Mouse (Mus musculus) frontal cortex, adult (tissue): ENCODE data around the gene Coa7.

ENCODE experiments used
- ATAC-seq: cut with Nextera tagmentation; 2 replicates; pipeline ENCODE4 v1.9.2; 2017; ENCODE audit warnings: mild to moderate bottlenecking, moderate library complexity, mixed read lengths; ENCODE audit not compliant: low TSS enrichment

The Coa7 gene

DNA sequence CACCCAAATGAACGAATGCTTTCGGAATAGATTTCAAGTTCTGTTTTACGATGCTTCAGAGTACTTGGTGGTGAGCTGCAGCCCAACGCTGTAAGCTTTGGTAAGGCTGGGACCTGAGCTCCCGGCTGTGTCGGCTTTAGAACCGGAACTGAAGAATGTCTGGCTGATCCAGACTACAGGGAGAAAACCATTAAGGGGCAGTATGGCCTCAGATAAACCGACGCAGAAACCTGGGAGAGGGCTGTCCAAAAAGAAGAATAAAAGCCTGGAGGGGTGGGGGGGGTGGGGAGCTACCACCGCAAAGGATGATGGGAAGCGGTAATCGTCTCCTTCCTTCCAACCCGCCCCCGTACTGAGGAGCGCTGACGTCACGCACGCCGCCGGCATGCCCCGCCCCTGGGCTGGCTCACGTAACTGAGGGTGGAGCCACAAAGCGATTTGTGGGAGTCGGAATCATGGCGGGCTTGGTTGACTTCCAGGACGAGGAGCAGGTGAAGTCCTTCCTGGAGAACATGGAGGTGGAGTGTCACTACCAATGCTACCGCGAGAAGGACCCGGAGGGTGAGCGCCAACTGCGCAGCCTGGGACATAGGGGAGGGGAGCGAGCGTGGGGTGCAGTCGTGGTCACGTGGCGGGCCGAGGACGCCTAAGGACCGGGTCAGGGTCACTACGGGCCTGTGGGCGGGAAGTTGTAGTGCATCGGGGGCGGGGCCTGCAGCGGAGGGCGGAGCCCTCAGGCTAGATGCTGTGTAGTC lies at the start of gene Coa7:
TSS of gene Coa7 (plus strand) at position 411 of the 755 bp plus-strand sequence.
- peak; percentile 84 for ATAC-seq

DNA sequence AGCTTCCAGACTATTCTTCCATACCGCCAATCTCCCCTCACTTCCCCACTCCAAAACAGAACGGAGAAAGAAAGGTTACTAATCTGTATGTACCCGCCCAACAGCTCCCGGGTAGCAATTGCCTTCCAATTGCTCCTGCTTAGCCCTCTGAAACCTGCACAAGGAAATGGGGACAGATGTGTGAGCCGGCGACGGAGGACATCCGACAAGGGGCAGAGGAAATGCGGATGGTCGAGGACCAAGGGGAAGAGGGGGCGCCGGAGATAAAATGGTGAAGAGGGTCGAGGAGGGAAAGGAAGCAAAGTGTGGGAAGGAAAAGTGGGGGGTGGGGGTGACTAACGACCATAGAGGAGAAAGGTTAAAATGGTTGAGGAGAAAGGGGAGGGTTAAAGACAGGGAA lies 27.7 kb upstream of the Coa7 start:
- ATAC-seq: peak; percentile 10; the same call in 1 of the 2 replicates

DNA sequence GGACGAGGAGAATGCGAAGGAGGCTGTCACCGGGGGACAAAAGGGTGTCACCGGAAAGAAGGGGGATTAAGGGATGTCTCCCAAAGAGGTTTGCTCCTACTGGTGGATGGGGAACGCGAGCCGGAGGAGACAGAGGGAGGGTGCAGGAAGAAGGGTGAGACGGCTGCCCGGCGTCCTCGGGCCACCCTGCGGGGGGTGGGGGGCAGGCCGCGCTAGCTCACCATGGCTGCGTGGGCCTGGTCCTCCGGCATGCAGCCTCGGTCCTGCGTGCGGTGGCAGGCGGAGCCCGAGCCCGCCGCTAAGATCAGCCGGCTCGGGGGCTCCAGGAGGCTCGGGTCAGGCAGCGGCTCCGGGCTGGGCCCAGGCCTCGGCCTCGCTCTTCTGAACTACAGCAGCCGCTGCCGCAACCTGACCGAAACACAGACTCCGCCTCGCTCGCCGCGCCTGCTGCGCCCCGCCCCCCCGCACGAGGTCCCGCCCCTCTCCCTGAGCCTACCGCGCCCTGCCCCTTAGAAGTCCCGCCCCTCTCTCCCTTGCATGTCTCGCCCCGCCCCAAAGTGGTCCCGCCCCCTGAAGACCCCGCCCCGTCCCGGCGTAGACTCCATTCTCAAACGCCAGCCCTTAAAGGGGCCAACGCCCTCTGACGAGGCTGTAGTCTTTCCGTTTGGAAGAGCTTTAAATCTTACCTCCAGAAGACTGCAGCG lies 27.1 kb upstream of the Coa7 start, which contains the start of gene Zyg11b:
TSS of gene Zyg11b (minus strand) at position 427 of the 704 bp plus-strand sequence.
- ATAC-seq: peak; percentile 90

DNA sequence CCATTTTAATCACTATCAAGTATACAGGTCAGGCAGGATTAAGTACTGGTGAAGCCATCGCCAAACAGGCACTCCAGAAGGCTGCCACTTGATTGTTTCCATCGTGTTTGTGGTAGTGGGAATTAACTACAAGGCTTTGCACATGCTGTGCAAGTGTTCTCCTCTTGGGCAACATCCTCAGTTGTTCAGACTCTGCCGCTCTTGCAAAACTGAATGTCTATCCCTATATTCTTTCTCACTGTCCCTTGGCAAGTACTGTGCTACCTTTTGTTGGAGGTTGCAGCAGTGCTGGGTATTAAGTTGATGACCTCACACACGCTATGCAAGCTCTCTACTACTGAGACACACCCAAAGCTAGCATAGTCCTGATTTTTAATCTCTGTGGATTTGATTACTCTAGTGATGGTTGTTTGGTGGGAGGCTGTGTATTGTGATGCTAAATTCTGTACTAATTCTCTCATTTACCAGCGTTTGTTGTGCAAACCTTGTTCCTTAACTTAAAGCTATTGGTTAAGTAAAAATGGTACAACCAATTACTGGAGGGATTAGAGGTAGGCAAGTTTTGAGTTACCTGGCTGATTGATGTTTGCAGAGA lies 25.5 kb upstream of the Coa7 start:
- ATAC-seq: no peak

DNA sequence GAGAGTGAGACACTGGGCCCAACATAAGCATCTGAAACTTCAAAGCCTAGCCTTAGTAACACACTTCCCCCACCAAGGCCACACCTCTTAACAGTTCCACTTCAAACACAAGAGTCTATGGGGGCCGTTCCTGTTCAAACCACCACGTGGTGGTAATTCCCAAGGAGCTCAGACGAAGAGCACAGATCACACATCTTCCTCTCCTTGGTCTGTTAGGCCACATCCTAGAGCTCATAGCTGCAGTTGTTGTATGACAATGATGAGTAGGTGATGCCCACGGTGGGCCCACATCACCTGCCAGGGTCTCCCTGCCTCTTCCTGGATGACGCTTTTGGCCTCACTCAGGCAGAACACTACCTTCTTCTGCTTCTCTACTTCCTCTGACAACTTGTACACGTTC lies 17.2 kb upstream of the Coa7 start:
- ATAC-seq: no peak

DNA sequence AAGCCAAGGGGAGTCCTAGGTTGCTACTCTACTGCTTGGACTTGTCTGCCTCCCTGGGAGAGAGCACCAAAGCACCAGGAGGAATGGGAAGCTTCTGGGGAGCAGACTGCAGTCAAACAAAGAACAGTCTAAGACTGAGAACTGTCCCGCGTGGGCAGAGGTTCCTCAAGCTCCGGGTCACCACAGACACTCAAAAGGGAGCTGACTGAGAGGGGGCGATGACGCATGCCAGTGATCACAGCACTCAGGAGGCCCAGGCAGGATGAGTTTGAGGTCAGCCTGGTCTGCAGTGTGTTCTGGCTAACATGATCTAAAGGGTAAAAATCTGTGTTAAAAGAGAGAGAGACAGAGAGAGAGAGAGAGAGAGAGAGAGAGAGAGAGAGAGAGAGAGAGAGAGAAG lies 13.9 kb upstream of the Coa7 start:
- ATAC-seq: no peak

DNA sequence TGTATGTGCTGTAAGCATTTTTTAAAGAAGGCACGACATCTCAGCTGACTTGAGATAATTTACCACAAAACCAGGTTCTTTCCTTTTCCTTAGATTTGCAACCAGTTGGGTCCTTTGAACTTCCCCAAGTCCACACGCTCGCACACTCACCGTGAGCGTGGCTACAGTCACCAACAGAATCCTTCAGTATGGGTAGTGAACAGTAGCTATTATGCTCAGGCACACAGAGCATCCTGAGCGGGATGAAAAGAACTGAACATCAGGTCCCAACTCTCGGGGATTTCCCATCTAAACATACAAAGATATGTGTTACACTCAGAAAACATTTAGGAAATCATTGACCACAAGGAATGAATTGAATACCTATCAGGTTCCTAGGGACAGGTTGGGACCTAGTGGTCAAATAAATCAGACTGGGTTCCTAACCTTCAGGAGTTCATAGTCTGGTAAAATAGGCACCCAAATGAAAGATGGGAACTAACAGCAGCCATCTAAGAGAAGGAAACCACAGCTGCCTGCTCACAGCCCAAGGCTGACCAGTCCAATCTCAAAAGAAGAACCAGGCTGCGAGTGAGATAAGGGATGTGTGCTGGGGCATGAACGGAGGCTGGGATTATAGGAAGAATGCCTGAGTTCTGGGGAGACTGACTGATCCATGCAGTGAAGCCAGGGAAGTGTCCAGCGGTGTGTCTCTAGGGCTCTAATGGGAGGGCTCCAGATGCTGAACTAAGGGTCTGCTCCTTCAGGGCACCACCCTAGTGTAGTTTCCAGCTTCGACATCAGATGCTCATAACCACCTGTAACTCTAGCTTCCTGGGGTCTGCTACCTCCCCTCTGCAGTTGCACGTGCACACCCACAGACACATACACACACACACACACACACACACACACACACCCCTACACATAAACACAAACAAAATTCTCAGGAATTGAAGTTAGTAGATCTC lies 10.0 kb upstream of the Coa7 start:
- ATAC-seq: no peak

DNA sequence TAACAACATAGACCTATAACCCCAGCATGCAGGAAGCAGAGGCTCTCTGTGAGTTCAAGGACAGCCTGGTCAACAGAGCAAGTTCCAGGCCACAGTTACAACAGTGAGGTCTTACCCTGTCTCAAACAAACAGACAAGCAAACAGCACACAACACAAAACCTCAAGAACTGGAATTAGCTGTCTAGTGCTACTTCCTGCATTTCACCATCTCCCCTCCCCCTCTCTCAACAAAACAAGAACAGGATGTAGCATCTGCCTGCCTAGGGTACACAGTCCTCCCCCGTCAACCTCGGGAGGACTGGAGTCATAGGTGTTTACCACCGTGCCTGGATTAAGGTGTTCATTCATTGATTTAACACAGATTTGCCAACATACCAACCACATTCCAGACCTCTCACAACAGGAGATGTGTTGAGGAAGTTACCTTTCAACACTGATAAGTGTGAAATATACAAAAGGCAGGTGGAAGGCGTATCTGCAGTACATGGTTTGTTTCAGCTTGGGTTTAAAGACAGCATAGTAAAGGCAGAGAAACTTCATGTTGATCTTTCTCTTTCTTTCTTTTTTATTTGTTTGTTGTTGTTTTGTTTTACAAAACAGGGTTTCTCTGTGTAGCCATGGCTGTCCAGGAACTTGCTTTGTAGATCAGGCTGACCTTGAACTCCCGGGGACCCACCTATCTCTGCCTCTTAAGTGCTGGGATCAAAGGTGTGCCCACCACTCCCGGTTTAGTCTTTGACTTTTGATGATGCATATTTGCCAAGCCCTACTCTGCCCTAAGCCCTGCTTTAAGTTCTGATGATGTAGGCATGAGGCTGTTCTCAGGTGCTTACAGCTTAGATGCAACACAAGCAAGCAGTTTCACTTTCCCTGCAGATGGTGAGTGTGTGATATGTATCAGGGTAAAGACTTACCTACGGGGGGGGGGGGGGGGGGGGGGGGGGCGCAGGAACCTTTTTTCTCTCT lies 9.0 kb upstream of the Coa7 start:
- no peak for ATAC-seq

DNA sequence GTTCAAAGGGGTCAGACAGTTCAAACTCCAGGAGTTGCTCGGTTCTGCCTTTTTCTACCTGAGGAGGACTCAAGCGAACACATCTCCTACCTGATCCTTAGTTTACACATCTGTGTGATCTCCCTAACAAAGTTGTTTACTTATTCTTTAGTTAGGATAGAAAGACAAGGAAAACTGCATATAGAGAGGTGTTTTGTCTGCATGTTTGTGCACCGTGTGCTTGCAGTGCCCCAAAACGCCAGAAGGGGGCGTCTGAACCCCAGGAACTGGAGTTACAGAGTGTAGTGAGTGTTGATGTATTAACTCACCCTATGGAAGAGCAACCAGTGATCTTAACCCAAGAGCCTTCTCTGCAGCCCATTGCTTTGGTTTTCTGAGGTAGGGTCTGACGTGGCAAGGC lies 8.2 kb upstream of the Coa7 start:
- no peak for ATAC-seq

DNA sequence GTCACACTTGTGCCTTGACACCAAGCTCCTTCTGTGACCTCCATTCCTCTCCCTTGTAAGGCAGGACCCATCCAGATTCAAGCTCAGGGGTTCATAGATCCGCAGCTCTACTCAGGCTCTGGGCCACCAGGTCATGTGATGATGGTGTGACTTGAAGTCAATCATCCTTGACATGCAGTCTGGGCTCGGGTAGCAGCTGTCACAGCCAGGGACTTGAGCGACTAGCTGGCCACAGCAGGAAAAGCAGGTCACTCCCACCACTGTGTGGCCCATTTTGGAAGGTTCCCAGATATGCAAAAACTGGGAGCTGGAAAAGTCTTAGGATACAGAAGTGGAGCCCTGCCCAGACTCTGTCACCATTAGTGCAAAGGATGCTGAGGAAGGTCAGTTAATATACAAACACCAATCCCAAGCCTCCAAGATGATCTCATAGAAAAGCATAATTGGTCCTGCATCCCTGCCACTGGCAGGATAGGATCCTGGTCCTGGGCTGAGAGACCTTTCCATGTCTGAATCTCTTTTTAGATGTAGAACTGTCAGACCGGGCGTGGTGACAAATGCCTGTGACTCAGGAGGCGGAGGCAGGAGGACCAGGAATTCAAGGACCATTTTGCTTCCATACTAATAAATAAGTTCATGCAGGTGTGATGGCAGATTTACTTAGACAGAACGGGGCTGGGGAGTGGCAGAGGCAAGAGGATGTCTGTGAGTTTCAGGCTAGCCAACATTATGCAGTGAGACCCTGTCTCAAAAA lies 7.1 kb upstream of the Coa7 start:
- ATAC-seq: no peak; the same call in 1 of the 2 replicates

DNA sequence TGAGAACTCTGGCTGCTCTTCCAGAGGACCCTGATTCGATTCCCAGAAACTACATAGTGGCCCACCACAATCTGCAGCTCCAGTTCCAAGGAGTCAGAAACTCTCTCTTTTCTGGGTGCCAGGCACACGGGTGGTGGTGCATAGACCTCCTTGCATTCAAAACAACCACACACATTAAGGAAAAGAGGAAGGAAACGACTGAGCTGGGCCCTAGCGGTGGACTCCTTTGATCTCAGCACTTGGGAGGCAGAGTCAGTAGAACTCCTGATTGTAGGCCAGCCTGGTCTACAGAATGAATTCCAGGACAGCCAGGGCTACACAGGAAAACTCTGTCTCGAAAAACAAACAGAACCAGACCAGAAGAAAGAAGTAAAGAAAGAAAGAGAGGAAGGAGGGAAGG lies 4.4 kb upstream of the Coa7 start:
- no peak for ATAC-seq

DNA sequence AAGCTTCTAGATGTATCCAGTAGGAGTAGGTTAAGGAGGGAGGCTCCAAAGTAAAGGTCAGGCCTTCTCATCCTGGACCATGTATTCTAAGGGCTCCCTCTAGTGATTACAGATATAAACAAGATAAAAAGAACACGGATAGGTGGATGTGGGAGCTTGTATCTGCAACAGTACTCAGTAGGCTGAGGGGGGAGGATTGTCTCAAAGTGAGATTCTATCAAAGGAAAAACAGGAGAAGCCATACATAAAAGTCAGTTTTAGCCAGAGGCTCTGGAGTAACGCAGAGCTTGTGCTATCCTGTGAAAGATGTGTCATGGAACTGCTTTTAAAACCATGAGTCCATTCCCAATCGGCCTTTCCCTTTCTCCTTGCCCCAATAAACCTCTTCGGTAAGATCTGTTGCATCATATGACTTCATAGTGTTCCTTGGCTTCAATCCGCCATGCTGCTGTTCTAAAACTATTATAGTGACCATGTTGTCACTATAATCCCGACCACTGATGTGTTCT lies 815 bp upstream of the Coa7 start:
- peak; percentile 78 for ATAC-seq

DNA sequence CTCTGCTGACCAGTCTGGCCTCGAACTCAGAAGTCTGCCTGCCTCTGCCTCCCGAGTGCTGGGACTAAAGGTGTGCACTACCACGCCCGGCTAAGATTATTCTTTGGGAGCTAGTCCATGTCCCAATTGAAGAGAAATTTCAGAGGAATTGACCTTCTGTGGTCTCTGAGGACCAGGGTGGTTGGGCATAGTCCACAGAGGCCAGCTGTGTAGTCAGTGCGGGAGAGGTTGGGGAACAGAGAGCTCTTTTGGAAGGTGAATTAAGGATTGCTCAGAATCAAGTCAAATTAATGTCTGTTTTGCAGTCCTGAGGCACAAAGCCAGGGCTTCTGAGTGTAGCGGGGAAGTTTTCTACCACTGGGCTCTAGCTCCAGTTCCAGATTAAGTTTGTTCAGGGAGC lies 1.9 kb downstream of the Coa7 start:
- ATAC-seq: no peak

DNA sequence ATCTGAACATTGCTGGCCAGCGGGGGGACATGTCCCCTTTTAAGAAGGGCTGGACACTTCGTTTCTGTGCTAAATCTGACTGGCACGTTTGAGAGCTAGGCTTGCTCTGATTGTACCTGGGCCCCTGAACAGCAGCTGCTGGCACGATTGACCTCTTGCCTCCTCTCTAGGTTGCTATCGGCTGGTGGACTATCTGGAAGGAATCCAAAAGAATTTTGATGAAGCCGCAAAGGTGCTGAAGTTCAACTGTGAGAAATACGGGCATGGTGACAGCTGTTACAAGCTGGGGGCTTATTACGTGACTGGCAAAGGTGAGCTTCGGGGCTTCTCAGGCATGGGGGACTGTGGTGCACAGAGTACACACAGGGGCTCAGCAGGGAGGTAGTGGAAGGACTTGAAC lies 4.1 kb downstream of the Coa7 start:
- no peak for ATAC-seq

DNA sequence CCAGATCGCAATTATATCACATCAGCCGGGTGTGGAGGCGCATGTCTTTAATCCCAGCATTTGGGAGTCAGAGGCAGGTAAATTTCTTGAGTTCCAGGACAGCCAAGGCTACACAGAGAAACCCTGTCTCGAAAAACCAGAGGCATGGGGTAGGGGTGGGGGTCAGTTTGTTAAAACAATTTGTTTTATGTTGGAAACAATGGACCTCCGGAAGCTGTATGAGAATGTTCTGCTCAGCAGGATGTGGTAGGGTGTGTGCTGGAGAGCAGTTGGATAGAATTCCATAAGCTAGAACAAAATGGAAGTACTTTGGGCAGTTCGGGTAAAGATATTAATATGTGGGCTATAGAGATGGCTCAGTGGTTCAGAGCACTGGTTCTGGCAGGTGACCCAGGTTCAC lies 7.5 kb downstream of the Coa7 start:
- no peak for ATAC-seq

DNA sequence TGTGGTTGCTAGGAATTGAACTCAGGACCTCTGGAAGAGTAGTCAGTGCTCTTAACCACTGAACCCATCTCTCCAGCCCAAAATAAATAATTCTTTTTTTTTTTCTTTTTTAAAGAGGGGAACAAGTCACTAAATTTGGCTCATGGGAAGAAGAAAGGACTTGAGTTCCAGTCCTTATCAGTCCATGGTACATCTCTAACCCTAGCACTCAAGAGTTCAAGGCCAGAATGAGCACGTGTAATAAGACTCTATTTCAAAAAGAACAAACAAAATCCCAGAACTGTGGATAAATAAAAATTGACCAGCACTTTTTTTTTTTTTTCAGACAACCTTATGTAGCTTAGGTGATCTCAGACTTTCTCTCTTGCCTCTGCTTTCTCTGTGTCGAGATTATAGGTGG lies 8.8 kb downstream of the Coa7 start:
- ATAC-seq: no peak

DNA sequence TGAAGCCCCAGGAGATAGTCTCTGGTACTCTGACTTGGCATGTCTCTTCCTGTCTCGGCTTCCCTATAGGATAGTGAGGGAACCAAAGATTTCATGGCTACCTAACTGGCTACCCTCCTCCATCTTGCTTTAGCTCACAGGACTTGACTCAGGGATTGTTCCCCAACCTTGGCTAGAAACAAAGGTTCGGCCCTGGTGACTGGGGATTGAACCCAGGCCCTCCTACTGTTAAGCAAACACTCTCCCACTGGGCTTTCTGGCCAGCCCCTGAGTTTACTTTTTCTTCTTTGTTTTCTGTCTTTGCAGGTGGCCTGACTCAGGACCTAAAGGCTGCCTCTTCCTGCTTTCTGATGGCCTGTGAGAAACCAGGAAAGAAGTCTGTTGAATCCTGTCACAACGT lies 9.9 kb downstream of the Coa7 start:
- no peak; the same call in 1 of the 2 replicates for ATAC-seq

DNA sequence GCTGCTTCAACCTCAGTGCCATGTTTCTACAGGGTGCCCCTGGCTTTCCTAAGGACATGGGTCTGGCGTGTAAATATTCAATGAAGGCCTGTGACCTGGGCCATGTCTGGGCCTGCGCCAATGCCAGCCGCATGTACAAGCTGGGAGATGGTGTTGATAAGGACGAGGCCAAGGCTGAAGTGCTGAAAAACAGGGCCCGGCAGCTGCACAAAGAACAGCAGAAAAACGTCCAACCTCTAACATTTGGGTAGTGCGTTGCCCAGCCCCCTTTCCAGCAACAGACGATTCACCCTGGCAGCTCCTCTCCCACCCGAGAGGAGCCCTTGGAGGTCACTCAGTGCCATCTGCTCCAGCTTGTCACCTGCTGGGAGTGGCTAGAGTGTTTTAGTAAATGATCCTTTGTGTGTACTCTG lies 10.4 kb downstream of the Coa7 start:
- no peak for ATAC-seq

DNA sequence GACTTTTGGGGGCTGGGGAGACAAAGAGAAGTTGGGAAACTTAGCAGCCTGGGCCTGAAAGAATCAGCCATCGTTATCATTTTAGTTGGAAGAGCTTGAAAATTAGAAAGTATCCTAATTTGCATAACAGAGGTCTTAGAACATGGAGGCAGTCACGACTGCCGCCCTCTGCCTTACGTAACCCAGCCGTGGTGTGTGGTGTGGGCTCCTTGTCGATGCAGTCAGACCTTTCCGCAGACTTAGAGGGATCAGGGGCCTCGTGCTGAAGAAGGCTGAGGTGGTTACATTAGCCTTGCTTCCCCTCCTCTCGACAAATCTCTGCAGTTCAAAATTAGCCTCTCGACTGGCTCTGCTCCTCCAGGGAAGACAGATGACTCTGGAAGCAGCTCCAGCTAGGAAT lies 10.9 kb downstream of the Coa7 start:
- ATAC-seq: peak; percentile 77

DNA sequence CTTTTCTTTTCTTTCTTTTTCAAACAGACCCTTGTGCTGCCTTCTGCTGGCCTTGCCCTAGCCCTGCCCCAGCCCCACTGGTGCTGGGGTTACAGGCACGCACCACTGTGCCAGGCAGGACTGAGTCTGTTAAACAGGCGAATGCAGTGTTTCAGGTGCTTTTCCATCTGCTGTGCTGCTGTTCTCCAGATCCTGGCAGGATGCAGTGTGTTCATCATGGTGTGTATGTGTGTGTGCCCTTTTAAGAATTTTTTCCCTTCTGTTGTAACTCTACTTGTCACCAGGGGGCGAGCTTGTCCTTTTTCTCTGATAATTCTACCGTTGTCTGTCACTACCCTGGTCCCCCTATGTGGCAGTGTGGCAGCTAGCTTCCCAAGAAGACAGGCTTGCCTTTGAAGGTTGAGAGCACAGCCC lies 11.3 kb downstream of the Coa7 start:
- peak; percentile 55 for ATAC-seq
